Mouse (Mus musculus): ENCODE measurements around the gene Ccdc194. TPM values are rescaled to one million over a fixed set of nuclear protein-coding genes. Genes with fewer than 3 reads are reported as not detected.

The Ccdc194 gene
- polyA plus RNA-seq, 1 experiment from 2014 or later, result 0.49 TPM

- Histone ChIP-seq H3K4me1 (replicated peaks) (peaks cover 27% of the 10 kb centered on the region), H3K4me3 (no peak within 1 kb of the TSS), H3K27ac (no peak within 1 kb of the TSS), H3K4me2 (no peak within 1 kb of the TSS), H3K9me3 (0 out of 2 replicates have a peak, but pooled peaks cover 4% of the 10 kb centered on the region), H3K27me3 (peaks cover 64% of the 10 kb centered on the region), H3K9ac (no peak within 1 kb of the TSS), H3K36me3 (no peaks in the 10 kb centered on the region)
- ATAC-seq (ENCODE audit: low FRiP score), result no peak
- 59% methylated on average over 3 of the region's 3 CpGs for WGBS
These were observed 41.0 kb upstream of the Ccdc194 start, which contains the start of gene Nxnl1 for GRCm38 (mm10) chr8:71566501-71566900. Gene Nxnl1 (minus strand): TSS chr8:71566601.

DNA sequence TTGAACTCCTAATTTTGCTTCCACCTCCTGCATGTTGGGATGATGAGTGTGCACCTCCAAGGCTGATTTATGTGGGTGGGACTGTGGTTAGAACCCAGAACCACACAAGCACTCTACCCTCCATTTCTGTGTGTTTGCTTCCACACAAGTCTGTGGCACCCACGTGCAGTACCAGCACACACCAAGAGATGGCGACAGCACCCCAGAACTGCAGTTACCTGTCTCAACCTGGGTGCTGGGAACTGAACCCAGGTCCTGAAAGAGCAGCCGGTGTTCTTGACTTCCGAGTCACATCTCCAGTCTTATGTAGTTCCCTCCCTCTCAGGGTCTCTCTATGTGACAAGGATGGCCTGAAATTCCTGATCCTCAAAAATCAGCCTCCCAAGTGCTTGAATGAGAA is 38.5 kb upstream of the Ccdc194 start:
- H3K4me2 ChIP-seq, result no peak overlapping the region
- 0 out of 2 replicates have a peak, but pooled peaks cover 4% of the 10 kb centered on the region for H3K9me3 ChIP-seq
- no peak for ATAC-seq (ENCODE audit: low FRiP score)
- WGBS, result 92% methylated on average over 4 of the region's 4 CpGs
- H3K4me1 ChIP-seq (replicated peaks), result peaks cover 16% of the 10 kb centered on the region
- no peak overlapping the region for H3K9ac ChIP-seq
- no peaks in the 10 kb centered on the region for H3K36me3 ChIP-seq
- no peak overlapping the region for H3K27ac ChIP-seq
- H3K4me3 ChIP-seq, result no peak overlapping the region
- peaks cover 89% of the 10 kb centered on the region for H3K27me3 ChIP-seq

DNA sequence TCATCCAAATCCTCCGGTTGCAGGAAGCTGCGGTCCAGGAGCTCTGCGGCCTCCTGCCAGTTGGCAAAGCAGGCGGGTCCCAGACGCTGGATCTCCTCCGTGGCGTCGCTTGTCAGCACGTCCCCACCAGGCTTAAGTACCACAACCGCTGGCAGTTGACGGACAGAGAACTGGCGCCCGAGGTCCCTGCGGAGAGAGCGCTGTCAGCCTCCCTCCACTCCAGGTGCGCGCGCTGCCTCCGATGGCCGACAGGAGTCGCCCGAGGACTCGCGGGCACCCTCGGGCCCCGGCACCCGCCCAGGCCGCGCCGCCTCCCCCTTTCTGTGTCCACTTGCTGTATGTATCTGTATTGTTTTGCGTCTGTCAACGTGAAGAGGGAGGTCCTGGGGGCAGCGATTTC is 37.2 kb upstream of the Ccdc194 start:
- WGBS, result 1% methylated on average over 33 of the region's 33 CpGs
- peak overlapping the region; percentile 35; the same call in 1 of the 2 replicates for H3K9ac ChIP-seq
- peak; percentile 33; the same call in 1 of the 2 replicates for ATAC-seq (ENCODE audit: low FRiP score)

DNA sequence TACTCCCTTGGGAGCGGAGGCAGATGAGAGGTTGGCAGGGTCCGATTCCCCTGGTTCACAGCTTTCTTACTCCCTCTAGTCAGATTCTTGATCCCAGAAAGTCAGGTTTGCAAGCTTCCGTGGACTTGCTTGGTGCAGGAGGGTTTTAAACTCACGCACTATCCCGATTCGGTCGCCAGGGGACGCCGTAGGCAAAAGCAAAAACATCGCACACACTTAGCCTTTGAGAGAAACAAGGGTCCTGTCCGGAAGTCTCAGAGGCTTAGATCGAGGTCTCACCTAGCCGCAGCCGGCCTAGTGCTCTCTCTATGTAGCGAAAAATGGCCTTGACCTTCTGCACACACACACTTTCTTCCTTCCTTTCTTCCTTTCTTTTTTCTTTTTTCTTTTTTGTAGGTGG is 35.9 kb upstream of the Ccdc194 start:
- Histone ChIP-seq H3K4me3 (no peak overlapping the region), H3K4me2 (no peak overlapping the region), H3K36me3 (no peaks in the 10 kb centered on the region), H3K4me1 (replicated peaks) (peaks cover 18% of the 10 kb centered on the region), H3K9me3 (0 out of 2 replicates have a peak, but pooled peaks cover 4% of the 10 kb centered on the region), H3K27ac (no peak overlapping the region), H3K9ac (no peak overlapping the region), H3K27me3 (peaks cover 94% of the 10 kb centered on the region)
- 0 out of 2 replicates have a peak, but pooled peaks have one; percentile 28 for ATAC-seq (ENCODE audit: low FRiP score)
- 2% methylated on average over 15 of the region's 15 CpGs for WGBS

More for the DNA sequence above, 37.2 kb upstream of the Ccdc194 start:
- Histone ChIP-seq H3K27me3 (peaks cover 89% of the 10 kb centered on the region), H3K36me3 (no peaks in the 10 kb centered on the region), H3K27ac (no peak overlapping the region), H3K4me2 (peak overlapping the region; percentile 49), H3K9me3 (0 out of 2 replicates have a peak, but pooled peaks cover 4% of the 10 kb centered on the region), H3K4me1 (replicated peaks) (peaks cover 18% of the 10 kb centered on the region), H3K4me3 (peak overlapping the region; percentile 29)

DNA sequence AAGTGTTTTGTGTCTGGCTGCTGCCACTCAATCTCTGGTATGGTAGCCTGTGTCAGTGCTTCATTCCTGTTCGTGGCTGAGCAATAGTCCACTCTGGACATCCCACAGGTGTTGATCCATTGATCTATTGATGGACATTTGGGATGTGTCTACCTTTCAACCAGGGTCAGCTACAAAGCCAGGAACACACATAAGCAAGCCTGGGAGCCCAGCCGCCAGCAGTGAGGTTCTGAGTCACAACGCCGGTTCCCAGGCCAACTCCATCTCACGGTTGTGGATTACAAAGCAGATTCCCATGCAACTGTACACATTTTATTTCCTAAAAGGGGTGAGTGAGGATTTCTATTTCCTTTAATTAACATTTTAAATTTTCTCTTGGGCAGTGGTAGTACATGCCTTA is 35.3 kb upstream of the Ccdc194 start:
- no peak for ATAC-seq (ENCODE audit: low FRiP score)
- Histone ChIP-seq H3K4me1 (replicated peaks) (peaks cover 18% of the 10 kb centered on the region), H3K27me3 (peaks cover 95% of the 10 kb centered on the region), H3K36me3 (no peaks in the 10 kb centered on the region), H3K4me2 (no peak overlapping the region), H3K4me3 (no peak overlapping the region), H3K9me3 (0 out of 2 replicates have a peak, but pooled peaks cover 4% of the 10 kb centered on the region), H3K9ac (no peak overlapping the region), H3K27ac (no peak overlapping the region)
- WGBS, result 86% methylated on average over 5 of the region's 5 CpGs

DNA sequence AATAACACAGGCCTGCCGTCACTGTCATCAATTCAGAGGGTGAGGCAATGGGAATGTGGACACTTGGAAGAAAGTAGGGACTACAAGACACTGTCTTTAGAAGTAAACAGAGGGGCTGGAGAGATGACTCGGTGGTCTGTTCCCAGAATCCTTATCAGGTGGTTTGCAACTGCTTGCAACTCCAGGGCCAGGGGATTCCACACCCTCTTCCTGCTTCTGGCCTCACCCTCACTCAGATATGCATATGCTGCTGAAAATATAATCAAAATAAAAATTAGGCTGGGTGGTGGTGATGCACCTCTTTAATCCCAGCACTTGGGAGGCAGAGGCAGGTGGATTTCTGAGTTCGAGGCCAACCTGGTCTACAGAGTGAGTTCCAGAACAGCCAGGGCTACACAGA is 34.6 kb upstream of the Ccdc194 start:
- Histone ChIP-seq H3K36me3 (no peaks in the 10 kb centered on the region), H3K4me1 (replicated peaks) (peaks cover 18% of the 10 kb centered on the region), H3K9me3 (0 out of 2 replicates have a peak, but pooled peaks cover 4% of the 10 kb centered on the region), H3K9ac (no peak overlapping the region), H3K4me3 (no peak overlapping the region), H3K4me2 (no peak overlapping the region), H3K27me3 (peaks cover 97% of the 10 kb centered on the region), H3K27ac (no peak overlapping the region)
- ATAC-seq (ENCODE audit: low FRiP score), result no peak
- 89% methylated on average over 3 of the region's 3 CpGs for WGBS

DNA sequence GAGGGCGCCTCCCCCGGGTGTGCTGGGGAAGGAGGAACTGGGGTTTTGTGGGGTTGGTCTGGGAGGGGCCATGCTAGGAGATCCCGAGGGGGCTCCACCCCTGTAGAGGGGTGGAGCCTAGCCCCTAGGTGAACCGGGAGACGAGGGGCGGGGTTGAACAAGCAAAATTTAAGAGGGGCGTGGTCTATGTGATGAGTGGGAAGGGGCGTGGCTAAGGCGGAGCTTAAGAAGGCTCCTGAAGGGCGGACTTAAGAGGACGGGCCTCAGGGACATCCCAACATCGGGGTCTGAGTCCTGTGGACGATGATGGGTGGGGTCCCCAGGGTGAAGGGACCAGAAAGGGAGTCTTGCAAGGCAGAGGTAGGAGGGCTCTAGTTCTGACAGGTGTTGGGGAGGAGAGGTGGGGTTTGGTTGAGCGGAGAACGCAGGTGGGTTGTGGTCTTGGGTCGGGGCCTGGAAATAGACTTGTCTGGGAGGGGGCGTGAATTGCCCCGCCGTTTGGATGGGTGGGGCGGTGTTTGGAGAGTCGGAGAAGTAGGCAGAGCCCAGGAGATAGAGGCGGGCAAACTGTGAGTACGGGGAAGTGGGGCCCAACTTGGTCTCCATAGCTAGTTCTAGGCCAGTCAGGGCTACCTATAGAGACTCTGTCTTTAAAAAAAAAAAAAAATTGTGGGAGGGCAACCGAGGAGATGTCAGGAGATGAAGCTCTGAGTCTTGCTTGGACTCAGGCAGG is 33.6 kb upstream of the Ccdc194 start:
- H3K4me2 ChIP-seq, result peak overlapping the region; percentile 45
- peak overlapping the region; percentile 25 for H3K4me3 ChIP-seq
- ATAC-seq (ENCODE audit: low FRiP score), result no peak
- H3K27ac ChIP-seq, result no peak overlapping the region
- H3K36me3 ChIP-seq, result no peaks in the 10 kb centered on the region
- H3K27me3 ChIP-seq, result peaks cover 99% of the 10 kb centered on the region
- H3K4me1 ChIP-seq (replicated peaks), result peaks cover 18% of the 10 kb centered on the region
- H3K9me3 ChIP-seq, result 0 out of 2 replicates have a peak, but pooled peaks cover 2% of the 10 kb centered on the region
- 0 out of 2 replicates have a peak overlapping the region, but pooled peaks have one; percentile 39 for H3K9ac ChIP-seq
- WGBS, result 2% methylated on average over 24 of the region's 24 CpGs

GRCm38 (mm10) chr8:71558071-71558957 is 32.8 kb upstream of the Ccdc194 start, which contains the start of gene Tmem221:
Gene Tmem221 (minus strand): TSS chr8:71558871.
- Histone ChIP-seq H3K27ac (no peak within 1 kb of the TSS), H3K9me3 (no peaks in the 10 kb centered on the region), H3K4me3 (peak within 1 kb of the TSS; percentile 25), H3K4me1 (replicated peaks) (peaks cover 18% of the 10 kb centered on the region), H3K36me3 (no peaks in the 10 kb centered on the region), H3K27me3 (peaks cover 96% of the 10 kb centered on the region), H3K4me2 (peak within 1 kb of the TSS; percentile 45), H3K9ac (peak within 1 kb of the TSS; percentile 39; the same call in 1 of the 2 replicates)
- 4% methylated on average over 70 of the region's 70 CpGs for WGBS
- ATAC-seq (ENCODE audit: low FRiP score), result no peak

GRCm38 (mm10) chr8:71554644-71555043 is 29.1 kb upstream of the Ccdc194 start:
- Histone ChIP-seq H3K4me3 (no peak overlapping the region), H3K9me3 (no peaks in the 10 kb centered on the region), H3K4me1 (replicated peaks) (peaks cover 11% of the 10 kb centered on the region; the same call in 1 of the 2 replicates), H3K27ac (no peak overlapping the region), H3K4me2 (no peak overlapping the region), H3K9ac (no peak overlapping the region), H3K36me3 (no peaks in the 10 kb centered on the region), H3K27me3 (peaks cover 59% of the 10 kb centered on the region)
- no peak for ATAC-seq (ENCODE audit: low FRiP score)
- WGBS, result 95% methylated on average over 2 of the region's 2 CpGs

DNA sequence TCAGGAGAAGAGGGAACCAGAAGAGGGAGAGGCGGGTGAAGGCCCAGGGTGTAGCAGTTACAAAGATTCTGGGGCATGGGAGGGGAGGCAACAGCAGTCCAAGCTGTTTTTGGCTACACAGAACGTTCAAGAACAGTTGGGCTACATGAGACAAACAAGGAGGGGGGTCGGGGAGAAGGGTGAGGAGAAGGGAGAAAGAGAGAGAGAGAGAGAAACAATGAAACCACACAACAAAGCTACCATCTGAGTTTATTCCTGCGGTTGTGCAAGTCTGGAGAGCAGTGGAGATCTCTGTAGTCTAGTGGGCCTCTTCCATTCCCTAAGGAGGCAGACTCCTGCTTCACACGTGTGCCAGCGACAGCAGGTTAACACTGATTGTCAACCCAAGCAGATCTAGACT is 28.5 kb upstream of the Ccdc194 start:
- Histone ChIP-seq H3K9me3 (no peaks in the 10 kb centered on the region), H3K27ac (no peak overlapping the region), H3K4me1 (replicated peaks) (peaks cover 8% of the 10 kb centered on the region; the same call in 1 of the 2 replicates), H3K9ac (no peak overlapping the region), H3K27me3 (peaks cover 53% of the 10 kb centered on the region), H3K36me3 (0 out of 2 replicates have a peak, but pooled peaks cover 5% of the 10 kb centered on the region), H3K4me2 (no peak overlapping the region), H3K4me3 (no peak overlapping the region)
- no peak for ATAC-seq (ENCODE audit: low FRiP score)
- 67% methylated on average over 6 of the region's 6 CpGs for WGBS

GRCm38 (mm10) chr8:71552770-71553169 is 27.3 kb upstream of the Ccdc194 start:
- no peak for ATAC-seq (ENCODE audit: low FRiP score)
- no peaks in the 10 kb centered on the region for H3K4me1 ChIP-seq (replicated peaks)
- peaks cover 15% of the 10 kb centered on the region for H3K36me3 ChIP-seq
- no peaks in the 10 kb centered on the region for H3K9me3 ChIP-seq
- H3K9ac ChIP-seq, result no peak overlapping the region
- no peak overlapping the region for H3K4me2 ChIP-seq
- H3K4me3 ChIP-seq, result no peak overlapping the region
- H3K27me3 ChIP-seq, result peaks cover 41% of the 10 kb centered on the region
- WGBS, result 78% methylated on average over 6 of the region's 6 CpGs
- no peak overlapping the region for H3K27ac ChIP-seq

- Histone ChIP-seq H3K4me1 (replicated peaks) (no peaks in the 10 kb centered on the region), H3K9ac (no peak overlapping the region), H3K4me2 (no peak overlapping the region), H3K27ac (no peak overlapping the region), H3K27me3 (peaks cover 21% of the 10 kb centered on the region), H3K4me3 (no peak overlapping the region), H3K36me3 (peaks cover 33% of the 10 kb centered on the region), H3K9me3 (no peaks in the 10 kb centered on the region)
- ATAC-seq (ENCODE audit: low FRiP score), result no peak
- 73% methylated on average over 7 of the region's 7 CpGs for WGBS
These were observed 25.2 kb upstream of the Ccdc194 start for GRCm38 (mm10) chr8:71550754-71551153.

Data from hindbrain, embryonic 13.5 days (tissue).